Mouse (Mus musculus): ENCODE data around the gene Tnr.

The Tnr gene

GRCm38 (mm10) chr1:159523578-159523977 lies at the start of gene Tnr:
Gene Tnr, plus strand, starts transcription at chr1:159523769.
- no peak for DNase-seq (ENCODE audit: low spot score)

GRCm38 (mm10) chr1:159489853-159490435 lies 33.6 kb upstream of the Tnr start:
- DNase-seq (ENCODE audit: low spot score), result no peak

GRCm38 (mm10) chr1:159492536-159492935 lies 31.0 kb upstream of the Tnr start:
- no peak for DNase-seq (ENCODE audit: low spot score)

GRCm38 (mm10) chr1:159493720-159494499 lies 29.7 kb upstream of the Tnr start:
- DNase-seq (ENCODE audit: low spot score), result no peak

GRCm38 (mm10) chr1:159498236-159498635 lies 25.3 kb upstream of the Tnr start:
- DNase-seq (ENCODE audit: low spot score), result no peak

- DNase-seq (ENCODE audit: low spot score), result no peak
These were observed 23.6 kb upstream of the Tnr start for GRCm38 (mm10) chr1:159499806-159500460.

- DNase-seq (ENCODE audit: low spot score), result no peak
These were observed 21.7 kb upstream of the Tnr start for GRCm38 (mm10) chr1:159501911-159502310.

GRCm38 (mm10) chr1:159510667-159511066 lies 12.9 kb upstream of the Tnr start:
- DNase-seq (ENCODE audit: low spot score), result no peak

- no peak for DNase-seq (ENCODE audit: low spot score)
These were observed 5.9 kb upstream of the Tnr start for GRCm38 (mm10) chr1:159517647-159518046.

- no peak for DNase-seq (ENCODE audit: low spot score)
These were observed 4.4 kb upstream of the Tnr start for GRCm38 (mm10) chr1:159519206-159519605.

- DNase-seq (ENCODE audit: low spot score), result no peak
These were observed 500 bp upstream of the Tnr start for GRCm38 (mm10) chr1:159523069-159523468.

GRCm38 (mm10) chr1:159524051-159524549 lies 531 bp downstream of the Tnr start:
- peak; percentile 79 for DNase-seq (ENCODE audit: low spot score)

GRCm38 (mm10) chr1:159532841-159533569 lies 9.4 kb downstream of the Tnr start:
- no peak for DNase-seq (ENCODE audit: low spot score)

GRCm38 (mm10) chr1:159535582-159535981 lies 12.0 kb downstream of the Tnr start:
- peak; percentile 14 for DNase-seq (ENCODE audit: low spot score)

- DNase-seq (ENCODE audit: low spot score), result no peak
These were observed 14.0 kb downstream of the Tnr start for GRCm38 (mm10) chr1:159537541-159537940.

- no peak for DNase-seq (ENCODE audit: low spot score)
These were observed 14.5 kb downstream of the Tnr start for GRCm38 (mm10) chr1:159538076-159538475.

GRCm38 (mm10) chr1:159545470-159546145 lies 22.0 kb downstream of the Tnr start:
- DNase-seq (ENCODE audit: low spot score), result no peak

- no peak for DNase-seq (ENCODE audit: low spot score)
These were observed 27.5 kb downstream of the Tnr start for GRCm38 (mm10) chr1:159551036-159551435.

- no peak for DNase-seq (ENCODE audit: low spot score)
These were observed 28.2 kb downstream of the Tnr start for GRCm38 (mm10) chr1:159551591-159552442.

GRCm38 (mm10) chr1:159561616-159562015 lies 38.0 kb downstream of the Tnr start:
- DNase-seq (ENCODE audit: low spot score), result no peak

- no peak for DNase-seq (ENCODE audit: low spot score)
These were observed 41.6 kb downstream of the Tnr start for GRCm38 (mm10) chr1:159565129-159565528.
